Mouse (Mus musculus): Measurements from ENCODE around the gene Nme7. TPM values are rescaled to one million over a fixed set of nuclear protein-coding genes. Genes with fewer than 3 reads are reported as not detected.

The Nme7 gene
- total RNA-seq, 2 experiments from 2014 or later: 6.1 to 6.2 TPM

DNA sequence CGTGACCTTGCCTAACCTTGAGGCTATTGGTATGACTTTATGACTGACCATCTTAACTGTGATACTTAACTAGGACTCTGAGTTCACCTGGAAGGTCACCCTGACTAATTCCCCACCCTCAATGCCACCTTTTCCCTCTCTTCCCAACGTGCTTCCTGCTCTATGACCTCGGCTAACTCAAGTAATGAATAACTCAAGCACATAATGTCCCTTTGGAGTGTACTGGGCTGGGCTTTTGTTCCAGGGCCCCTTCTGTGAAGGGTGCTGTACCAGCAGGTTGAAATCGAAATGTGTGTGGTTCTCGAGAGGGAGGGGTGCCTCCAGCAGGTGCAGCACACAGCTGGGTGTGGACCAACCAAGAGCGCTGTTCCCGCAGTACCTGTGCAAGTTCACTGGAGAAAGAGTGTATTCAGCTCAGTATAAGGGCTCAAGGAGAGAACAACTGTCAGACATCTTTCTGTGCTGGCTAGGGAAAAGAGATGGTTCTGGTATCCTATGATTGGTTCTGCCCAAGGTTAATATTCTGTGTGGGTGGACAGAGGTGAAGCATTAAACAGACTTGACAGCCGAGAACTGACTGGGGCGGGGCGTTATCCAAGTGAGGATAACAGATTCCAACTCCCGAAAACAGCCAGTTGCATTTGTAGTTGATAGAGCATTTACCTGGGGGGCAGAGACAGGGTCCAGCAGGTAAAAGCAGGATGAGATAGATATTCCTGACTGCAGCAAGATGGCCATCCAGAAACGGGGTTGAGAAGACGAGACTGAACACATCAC, 157.2 kb downstream of the Nme7 start:
- DNase-seq: no peak

DNA sequence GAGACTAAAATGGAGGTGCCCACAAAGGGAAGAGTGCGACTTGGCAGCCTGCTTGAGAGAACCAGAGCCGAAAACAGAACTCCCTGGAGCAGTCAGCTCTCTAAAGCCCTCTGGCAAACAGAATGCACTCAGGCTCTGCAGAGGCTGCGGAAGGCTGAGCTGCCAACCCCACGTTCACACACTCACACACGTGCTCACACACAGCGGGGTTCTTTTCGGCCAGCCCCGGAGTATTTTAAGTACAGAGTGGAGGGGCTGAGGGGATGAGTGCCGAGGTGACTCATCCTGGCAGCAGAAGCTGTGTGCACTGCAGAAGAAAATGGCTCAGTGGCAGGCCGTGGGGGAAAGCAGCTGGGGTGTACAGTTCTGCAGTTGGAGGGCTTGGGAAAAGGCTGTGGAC, 157.8 kb downstream of the Nme7 start:
- peak; percentile 46 for DNase-seq

DNA sequence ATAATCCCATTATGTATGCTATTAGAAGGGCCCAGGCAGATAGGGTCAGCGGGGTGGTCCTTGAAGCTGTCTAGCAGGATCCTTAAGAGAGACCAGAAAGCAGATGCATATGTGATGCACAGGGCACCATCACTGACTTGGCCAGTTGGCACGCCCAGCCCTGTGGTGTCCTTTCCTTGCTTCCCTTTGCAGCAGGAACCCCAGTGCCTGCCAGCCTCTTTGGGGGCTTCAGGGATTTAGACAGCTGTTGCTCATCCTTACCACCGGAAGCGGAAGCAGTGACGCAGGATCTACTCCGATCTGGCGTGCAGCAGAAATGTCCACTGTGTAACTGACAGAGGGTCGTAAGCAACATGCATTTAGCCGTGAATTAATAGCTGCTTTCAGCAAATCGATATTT, 163.5 kb downstream of the Nme7 start:
- DNase-seq: no peak

DNA sequence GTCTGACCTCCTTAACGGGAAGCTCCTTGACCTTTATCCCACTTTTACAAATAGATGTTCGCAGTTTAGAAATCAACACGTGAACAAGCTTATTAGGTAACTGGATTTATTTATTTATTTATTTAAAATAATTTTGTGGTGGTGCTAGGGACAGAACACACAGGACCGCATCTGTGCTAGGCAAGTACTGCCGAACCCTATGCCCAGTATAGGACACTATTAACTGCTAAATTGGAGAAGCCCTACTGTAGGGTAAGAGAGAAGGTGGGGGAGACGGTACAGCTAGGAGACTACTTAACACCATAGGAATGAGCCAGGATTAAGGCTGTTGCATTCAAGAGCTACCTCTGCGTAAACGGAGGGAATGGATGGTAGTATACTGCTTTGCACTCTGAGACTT, 164.4 kb downstream of the Nme7 start:
- DNase-seq: no peak

DNA sequence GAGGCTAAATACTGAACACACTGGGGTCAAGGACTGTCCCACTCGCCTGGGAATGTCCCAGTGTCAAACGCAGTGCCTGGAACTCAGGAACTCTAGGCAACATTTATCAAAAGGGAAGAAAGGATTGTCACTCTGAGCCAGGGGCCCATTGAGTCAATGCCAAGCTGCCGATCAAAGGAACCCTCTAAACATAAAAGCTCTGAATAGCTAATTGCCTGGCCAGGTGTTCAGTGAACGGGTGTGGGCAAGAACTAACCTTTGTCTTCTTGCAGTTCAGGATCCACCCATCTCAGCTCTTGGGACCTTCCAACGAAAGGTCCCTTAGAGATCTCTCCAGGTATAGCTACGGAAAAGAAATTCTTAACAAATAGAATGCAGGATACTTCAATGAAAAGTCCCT, 167.1 kb downstream of the Nme7 start:
- no peak for DNase-seq

DNA sequence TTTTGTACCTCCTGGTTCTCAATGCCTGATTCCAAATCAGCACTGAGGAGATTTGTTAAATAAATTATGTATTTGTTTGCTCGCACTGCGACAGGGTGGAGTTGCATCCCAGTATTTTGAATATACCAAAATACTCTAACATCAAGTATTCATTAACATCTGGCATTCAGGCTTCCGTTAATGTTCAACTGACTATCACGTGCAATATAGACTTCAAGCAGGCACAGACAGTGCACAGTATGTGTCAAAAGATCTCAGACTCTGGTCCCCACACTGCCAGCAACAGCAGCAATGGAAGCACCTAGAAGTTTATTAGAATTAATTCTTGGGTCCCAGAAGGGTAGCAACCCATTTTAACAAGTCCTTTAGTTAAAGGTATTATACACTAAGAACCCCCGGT, 167.7 kb downstream of the Nme7 start:
- DNase-seq: no peak

DNA sequence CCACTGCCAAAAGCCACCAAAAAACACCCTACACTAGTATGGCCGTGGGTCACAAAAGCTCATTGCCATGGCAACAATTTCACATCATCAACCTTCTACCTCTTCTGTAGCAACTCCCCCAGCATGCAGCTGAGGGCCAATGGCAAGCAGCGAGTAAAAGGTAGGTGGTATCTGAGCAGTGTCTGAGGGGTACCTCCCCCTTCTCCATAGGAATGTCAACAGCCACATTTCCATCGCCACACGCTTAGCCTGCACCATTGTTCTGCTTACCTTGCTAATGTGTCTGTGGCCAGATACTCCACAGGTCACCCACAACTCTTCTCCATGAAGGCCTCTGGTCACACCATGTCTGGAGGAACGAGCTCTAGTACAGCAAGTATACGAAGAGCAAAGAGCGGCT, 169.5 kb downstream of the Nme7 start:
- DNase-seq: no peak

DNA sequence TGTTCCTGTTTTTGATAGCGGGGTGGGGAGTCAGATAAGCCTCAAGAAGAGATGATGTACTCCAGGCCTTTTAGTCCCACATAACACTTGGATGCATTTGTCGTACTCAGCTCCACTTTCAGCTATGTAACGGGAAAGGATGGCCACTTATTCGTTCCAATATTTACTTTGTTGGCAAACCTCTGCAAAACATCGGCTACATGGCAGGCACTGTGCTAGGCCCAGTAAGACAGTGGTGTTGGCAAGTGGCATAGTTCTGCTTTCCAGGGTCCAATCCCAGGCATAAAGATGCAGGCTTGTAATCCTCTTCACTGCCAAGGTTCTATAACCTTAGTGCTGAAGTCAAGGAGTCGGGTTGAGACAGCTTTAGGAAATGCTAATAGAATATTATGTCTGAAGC, 170.4 kb downstream of the Nme7 start:
- no peak for DNase-seq

DNA sequence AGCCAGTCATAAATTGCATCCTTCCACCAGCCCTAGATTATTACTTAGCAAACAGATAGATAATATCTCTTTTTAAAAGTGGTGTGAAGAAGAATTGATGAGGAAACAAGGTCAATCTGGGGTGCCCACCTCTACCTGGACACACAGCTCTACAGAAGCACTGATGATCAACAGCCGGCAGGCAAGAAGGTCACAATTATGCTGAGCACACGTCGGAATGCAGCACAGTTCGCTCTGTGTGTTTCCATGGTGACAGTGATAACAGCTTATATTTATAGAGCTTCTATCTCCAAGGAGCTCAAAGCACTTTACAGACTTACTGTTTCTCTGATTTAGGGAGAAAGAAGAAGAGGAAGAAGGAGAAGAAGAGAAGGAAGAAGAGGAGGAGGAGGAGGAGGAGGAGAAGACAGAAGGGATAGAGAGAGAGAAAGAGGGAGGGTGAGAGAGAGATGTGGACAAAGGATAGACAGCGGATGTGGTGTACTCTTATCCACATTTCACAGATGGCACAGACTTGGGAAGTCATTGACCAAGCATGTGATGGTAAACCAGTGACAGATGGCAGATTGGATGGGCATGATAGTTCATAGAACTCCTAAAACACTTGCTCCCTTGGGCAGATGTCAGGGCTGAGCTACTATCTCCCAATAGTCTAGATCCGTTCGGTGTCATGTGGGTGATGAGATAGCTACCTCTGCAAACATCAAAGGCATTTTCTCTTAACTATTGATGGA, 171.0 kb downstream of the Nme7 start:
- no peak for DNase-seq

DNA sequence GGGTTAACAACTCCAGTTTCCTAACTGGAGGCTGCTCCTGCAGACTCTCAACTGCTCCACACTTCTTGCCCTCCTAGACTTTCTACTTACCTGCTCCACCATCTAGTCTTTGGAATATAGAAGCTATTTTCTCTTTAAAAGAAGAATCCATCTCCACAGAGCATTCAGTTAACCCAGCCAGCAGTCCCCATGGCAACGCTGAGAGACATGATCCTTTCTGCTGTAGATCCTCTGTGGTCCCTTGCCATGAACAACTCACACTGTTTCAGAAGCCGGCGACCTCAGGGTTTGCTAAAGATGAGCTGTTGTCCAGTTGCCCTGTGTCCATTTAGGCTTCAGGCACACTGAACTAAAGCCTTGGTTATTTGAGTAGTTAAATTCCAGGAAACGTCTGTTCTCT, 172.0 kb downstream of the Nme7 start:
- DNase-seq: no peak

DNA sequence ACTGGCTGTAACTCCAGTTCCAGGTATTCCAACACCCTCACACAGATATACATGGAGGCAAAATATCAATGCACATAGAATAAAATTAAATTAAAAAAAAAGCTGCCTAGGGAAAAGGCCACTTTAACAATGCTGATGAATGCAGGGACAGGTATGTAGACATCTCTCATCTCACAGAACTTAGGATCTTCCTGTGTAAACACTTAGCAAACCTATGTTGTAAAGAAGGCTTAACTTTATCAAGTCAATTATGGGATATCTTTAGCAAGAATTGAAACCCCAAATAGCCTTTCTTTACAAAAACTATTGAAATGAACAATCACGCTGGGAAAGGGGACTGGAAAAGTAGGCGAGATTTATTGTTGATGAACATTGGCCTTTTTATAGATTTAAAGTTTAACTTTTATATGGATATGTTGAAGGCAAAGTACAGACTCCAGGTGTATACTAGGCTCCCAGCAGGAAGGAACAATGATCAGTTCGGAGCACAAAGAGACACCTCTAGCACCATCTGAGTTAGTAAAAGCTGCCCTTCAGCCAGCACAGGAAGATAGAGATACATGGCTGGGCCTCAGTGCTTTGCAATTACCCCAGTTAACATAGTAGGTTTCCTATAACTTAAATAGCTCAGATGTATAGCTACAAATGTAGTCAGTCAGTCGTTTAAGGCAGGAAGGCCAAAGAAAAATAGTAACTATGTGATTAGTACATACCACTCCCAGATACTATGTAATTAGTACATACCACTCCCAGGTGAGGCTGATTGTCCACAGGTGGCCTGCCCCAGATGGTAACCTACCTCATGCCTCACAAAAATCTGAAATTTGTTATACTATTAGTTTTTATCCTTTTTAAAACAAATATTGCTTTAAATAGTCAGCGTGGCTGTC, 177.1 kb downstream of the Nme7 start:
- no peak for DNase-seq

DNA sequence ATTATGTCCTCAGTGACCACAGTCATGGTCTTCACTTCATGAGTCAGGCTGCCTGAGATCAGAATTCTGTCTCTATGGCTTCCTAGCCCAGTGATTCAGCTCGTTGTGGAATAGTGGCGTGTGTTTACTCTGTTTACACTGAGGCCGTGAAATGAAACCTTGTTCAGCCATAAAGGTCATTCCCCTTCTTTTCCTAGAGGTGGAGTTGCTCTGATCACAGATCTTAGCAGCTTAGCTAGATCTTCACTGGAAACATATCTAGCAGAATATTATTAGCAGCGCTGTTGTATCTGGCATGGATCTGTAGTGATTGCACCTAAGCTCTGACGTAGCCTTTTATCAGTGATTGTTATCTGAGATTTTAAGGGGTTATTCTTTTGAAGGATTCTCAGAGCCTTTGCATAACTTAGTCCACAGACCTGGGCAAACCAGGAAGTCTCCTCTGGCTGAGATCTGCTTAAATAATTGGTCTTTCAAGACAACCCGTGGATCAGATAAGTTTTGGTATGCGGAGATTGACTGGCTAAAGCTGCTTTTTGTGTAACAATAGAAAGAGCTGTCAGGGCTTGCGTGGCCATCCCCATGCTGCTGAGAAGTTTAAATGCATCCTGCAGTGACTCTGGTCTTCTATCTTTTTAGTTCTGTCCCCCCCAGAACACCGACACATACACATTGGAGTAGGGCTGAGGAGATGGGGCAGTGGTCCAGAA, 177.9 kb downstream of the Nme7 start:
- DNase-seq: no peak

DNA sequence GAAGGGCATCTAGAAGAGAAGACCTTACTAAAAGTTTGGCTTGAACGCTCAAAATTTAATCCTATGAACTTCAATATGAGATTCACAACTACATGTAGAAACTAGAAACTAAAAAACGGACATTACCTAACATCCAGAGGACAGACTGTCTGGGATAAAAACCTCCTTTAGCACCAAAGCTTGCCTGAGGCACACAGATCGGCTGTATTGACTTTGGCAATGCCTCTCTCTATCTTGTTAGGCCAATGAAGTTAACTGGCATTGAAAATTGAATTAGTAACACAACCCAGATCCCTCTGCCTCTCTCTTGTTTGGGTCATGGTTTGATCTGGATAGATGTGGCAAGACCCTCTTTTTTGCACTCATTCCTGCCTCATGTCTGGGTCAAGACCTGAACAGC, 178.9 kb downstream of the Nme7 start:
- no peak for DNase-seq

DNA sequence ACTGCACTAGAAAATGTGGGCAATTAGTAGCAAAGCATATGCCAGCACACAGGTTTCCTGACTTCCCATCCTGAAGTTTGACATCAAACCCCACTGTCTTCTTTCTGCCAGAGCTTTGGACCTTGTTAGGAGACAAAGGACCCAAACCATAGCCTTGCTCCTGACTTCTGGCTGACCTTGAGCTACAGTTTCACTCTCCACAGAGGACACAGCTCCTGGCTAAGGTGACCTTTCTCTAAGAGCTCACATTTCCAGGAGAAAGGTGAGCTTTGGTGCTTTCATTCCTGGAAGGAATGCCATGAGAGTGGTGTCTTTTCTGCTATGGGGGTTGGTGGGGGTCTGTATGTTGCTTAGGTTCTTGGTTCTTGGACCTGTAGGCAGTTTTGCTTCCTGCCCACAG, 179.8 kb downstream of the Nme7 start:
- no peak for DNase-seq

Other genes starting within 250 kb of the Nme7 start
- gene Sell, start 242.1 kb upstream of the Nme7 start, total RNA-seq (2021): 1 to 10 TPM in 1 of 2 experiments, under 1 TPM in 1; 0.47 to 1.0 TPM
- gene Selp, start 188.9 kb upstream of the Nme7 start, total RNA-seq (2021): under 1 TPM; 0.70 to 0.95 TPM
- gene F5, start 152.3 kb upstream of the Nme7 start, total RNA-seq (2021): under 1 TPM; 0.14 to 0.68 TPM
- gene Slc19a2, start 55.1 kb upstream of the Nme7 start, total RNA-seq (2021): 1 to 10 TPM; 1.2 to 2.1 TPM
- 1 to 10 TPM; 5.0 to 5.4 TPM for gene Ccdc181, start 28.5 kb upstream of the Nme7 start, total RNA-seq (2021)
- 10 to 100 TPM; 23.4 to 25.3 TPM for gene Blzf1, start 3.4 kb downstream of the Nme7 start, total RNA-seq (2021)
- 100 to 1,000 TPM; 118 to 124 TPM for gene Atp1b1, start 154.2 kb downstream of the Nme7 start, total RNA-seq (2021)

Measured in gastrocnemius, postnatal 10 days (tissue).